Mouse (Mus musculus): Measurements from ENCODE around the gene Dkc1.
"Not testable (repeated sequence)": the region's sequence is repeated elsewhere in the genome, so short reads cannot be mapped to it uniquely, and the experiment has no call there.

Dkc1 gene

DNA sequence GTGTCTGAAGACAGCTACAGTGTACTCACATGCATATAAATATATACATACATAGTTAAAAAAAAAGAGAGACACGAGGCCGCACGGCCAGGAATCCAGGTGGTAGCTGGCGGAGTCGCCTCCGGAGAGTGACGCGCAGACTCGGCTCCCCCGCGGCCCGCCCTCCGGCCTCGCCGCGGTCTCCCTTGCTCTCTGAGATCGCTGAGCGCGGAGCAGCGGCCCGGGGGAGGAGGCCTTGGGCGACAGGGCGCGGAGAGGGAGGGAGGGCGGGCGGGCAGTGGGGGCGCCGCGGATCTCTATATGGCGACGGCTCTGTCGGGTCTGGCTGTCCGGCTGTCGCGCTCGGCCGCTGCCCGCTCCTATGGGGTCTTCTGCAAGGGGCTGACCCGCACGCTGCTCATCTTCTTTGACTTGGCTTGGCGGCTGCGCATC, 47.5 kb downstream of the Dkc1 start:
- DNase-seq (ENCODE audit: low spot score) = not testable (repeated sequence)

DNA sequence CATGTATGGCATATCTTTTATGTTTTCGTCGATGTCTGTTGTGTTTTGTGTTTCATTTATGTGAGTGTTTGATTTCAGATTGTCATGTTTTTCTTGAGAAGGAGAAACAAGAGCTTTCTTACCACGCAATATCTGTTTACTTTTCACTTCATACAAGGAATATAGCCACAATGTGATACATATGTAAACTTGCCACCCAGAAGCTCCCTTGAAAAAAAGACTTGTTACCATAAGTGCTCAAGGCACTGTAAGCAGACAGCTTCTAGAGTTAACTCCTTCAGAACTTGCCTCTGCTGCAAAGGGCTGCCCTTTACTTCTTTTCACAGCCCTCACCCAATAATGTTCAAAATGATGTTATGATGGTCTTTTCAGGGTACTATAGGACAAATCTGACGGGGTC, 52.8 kb downstream of the Dkc1 start:
- DNase-seq (ENCODE audit: low spot score) = no peak

DNA sequence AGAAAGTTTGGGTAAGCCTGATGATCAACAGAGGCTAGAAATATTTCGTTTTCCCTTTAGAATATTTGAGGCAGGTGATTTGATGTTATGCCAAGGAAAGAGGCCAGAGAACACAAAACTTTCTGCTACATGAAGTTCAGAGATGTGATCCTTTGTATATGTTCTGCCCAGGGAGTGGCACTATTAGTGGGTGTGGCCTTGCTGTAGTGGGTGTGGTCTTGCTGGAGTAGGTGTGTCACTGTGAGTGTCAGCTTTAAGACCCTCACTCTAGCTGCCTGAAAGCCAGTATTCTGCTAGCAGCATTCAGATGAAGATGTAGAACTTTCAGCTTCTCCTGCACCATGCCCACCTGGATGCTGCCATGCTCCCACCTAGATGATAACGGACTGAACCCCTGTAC, 54.6 kb downstream of the Dkc1 start:
- no peak for DNase-seq (ENCODE audit: low spot score)

DNA sequence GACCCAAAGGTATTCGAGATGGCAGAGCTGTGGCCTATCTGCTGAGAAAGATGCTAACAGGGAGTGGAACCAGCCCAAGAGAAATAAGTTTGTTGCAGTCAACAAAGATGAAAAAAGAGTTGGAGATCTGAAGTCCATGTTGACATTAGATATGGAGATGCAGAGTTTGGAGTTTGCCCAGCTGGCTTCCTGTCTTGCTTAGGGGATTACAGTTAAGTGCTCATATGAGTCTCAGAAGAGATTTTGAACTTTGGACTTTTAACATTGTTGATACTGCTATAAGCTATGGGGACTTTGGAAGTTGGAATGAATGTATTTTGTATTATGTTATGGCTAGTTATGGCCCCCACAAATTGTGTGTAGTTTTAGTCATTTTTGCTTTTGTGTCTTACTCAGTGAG, 56.6 kb downstream of the Dkc1 start:
- no peak for DNase-seq (ENCODE audit: low spot score)

DNA sequence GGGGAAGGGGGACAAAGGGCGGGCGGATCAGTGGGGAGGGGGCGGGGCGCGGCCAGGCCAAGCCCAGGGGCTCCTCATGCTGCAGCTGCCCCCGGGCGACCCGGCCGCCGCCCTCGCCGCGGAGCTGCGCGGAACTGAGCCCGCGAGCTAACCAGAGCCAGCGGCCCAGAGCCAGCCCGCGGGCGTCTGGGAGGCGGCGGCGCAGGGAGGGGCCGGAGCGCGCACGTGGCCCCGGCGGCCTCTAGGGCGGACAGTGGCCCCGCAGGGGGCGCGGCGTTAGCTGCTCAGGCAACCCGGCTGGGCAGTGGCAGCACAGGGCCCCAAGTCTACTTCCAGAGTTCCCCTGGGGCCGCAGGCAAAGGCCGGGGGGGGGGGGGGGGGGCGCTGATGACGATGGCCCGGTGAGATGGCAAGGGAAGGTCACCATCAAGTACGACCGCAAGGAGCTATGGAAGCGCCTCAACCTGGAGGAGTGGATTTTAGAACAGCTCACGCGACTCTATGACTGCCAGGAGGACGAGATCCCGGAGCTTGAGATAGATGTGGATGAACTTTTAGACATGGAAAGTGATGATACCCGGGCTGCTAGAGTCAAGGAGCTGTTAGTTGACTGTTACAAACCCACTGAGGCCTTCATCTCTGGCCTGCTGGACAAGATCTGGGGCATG, 60.1 kb downstream of the Dkc1 start:
- no peak for DNase-seq (ENCODE audit: low spot score)

Measured in c-Kit-positive CD71-positive TER-119-positive erythroid progenitor cells, embryonic 14.5 days (primary cell).